Mouse (Mus musculus): Measurements from ENCODE around the gene Olfr853. TPM values are rescaled to one million over a fixed set of nuclear protein-coding genes. Genes with fewer than 3 reads are reported as not detected.

The Olfr853 gene
- polyA plus RNA-seq (2014; fragmentation: Nextera tagmentation; extraction: Ambion mirVana) = not detected in 2 replicates

GRCm38 (mm10) chr9:19540976-19541375 lies at the start of gene Olfr853:
Gene Olfr853, minus strand, starts transcription at chr9:19541076.
- Histone ChIP-seq H3K27me3 (ENCODE audit: control insufficient read depth, insufficient read depth, low read length) (no peaks in the 10 kb centered on the region), H3K4me1 (ENCODE audit: control insufficient read depth, insufficient read depth, low read length) (no peaks in the 10 kb centered on the region), H3K27ac (replicated peaks; ENCODE audit: low read depth, low read length) (no peak within 1 kb of the TSS), H3K36me3 (ENCODE audit: control insufficient read depth, insufficient read depth, low read length) (no peaks in the 10 kb centered on the region), H3K4me3 (replicated peaks; ENCODE audit: low read depth, low read length) (no peak within 1 kb of the TSS), H3K9me3 (ENCODE audit: control insufficient read depth, low read length) (peaks cover 23% of the 10 kb centered on the region), H3K4me2 (ENCODE audit: low read length) (no peak within 1 kb of the TSS), H3K9ac (replicated peaks; ENCODE audit: low read length) (no peak within 1 kb of the TSS)
- WGBS = 82% methylated on average over 1 of the region's 1 CpGs
- no peak for ATAC-seq (ENCODE audit: low FRiP score, low TSS enrichment)
- DNase-seq = no peak

- H3K27ac ChIP-seq (replicated peaks; ENCODE audit: low read depth, low read length) = no peak within 1 kb of the TSS
- H3K4me1 ChIP-seq (ENCODE audit: control insufficient read depth, insufficient read depth, low read length) = no peaks in the 10 kb centered on the region
- H3K4me2 ChIP-seq (ENCODE audit: low read length) = no peak within 1 kb of the TSS
- no peaks in the 10 kb centered on the region for H3K36me3 ChIP-seq (ENCODE audit: control insufficient read depth, insufficient read depth, low read length)
- H3K9ac ChIP-seq (replicated peaks; ENCODE audit: low read length) = no peak within 1 kb of the TSS
- DNase-seq (no peak), ATAC-seq (ENCODE audit: low FRiP score, low TSS enrichment) (no peak)
- no peak within 1 kb of the TSS for H3K4me3 ChIP-seq (replicated peaks; ENCODE audit: low read depth, low read length)
- no peaks in the 10 kb centered on the region for H3K27me3 ChIP-seq (ENCODE audit: control insufficient read depth, insufficient read depth, low read length)
- no peaks in the 10 kb centered on the region; the same call in 1 of the 2 replicates for H3K9me3 ChIP-seq (ENCODE audit: control insufficient read depth, low read length)
Observed at GRCm38 (mm10) chr9:19582317-19582716, 41.4 kb upstream of the Olfr853 start, which contains the start of gene Olfr855. Gene Olfr855, plus strand, starts transcription at chr9:19582617.

- no peaks in the 10 kb centered on the region for H3K36me3 ChIP-seq (ENCODE audit: control insufficient read depth, insufficient read depth, low read length)
- H3K4me3 ChIP-seq (replicated peaks; ENCODE audit: low read depth, low read length) = no peak within 1 kb of the TSS
- no peak for DNase-seq
- no peak for ATAC-seq (ENCODE audit: low FRiP score, low TSS enrichment)
- no peak within 1 kb of the TSS for H3K4me2 ChIP-seq (ENCODE audit: low read length)
- peaks cover 13% of the 10 kb centered on the region; the same call in 1 of the 2 replicates for H3K9me3 ChIP-seq (ENCODE audit: control insufficient read depth, low read length)
- no peak within 1 kb of the TSS for H3K9ac ChIP-seq (replicated peaks; ENCODE audit: low read length)
- no peaks in the 10 kb centered on the region for H3K27me3 ChIP-seq (ENCODE audit: control insufficient read depth, insufficient read depth, low read length)
- no peaks in the 10 kb centered on the region for H3K4me1 ChIP-seq (ENCODE audit: control insufficient read depth, insufficient read depth, low read length)
- 77% methylated on average over 1 of the region's 1 CpGs for WGBS
- H3K27ac ChIP-seq (replicated peaks; ENCODE audit: low read depth, low read length) = no peak within 1 kb of the TSS
Observed at GRCm38 (mm10) chr9:19567282-19567681, 26.4 kb upstream of the Olfr853 start, which contains the start of gene Olfr854. Gene Olfr854, minus strand, starts transcription at chr9:19567382.

GRCm38 (mm10) chr9:19492995-19493394 lies 47.9 kb downstream of the Olfr853 start, which contains the start of gene Olfr851:
Gene Olfr851, plus strand, starts transcription at chr9:19493295.
- Histone ChIP-seq H3K9me3 (ENCODE audit: control insufficient read depth, low read length) (peaks cover 23% of the 10 kb centered on the region), H3K4me3 (replicated peaks; ENCODE audit: low read depth, low read length) (no peak within 1 kb of the TSS), H3K4me2 (ENCODE audit: low read length) (no peak within 1 kb of the TSS), H3K4me1 (ENCODE audit: control insufficient read depth, insufficient read depth, low read length) (no peaks in the 10 kb centered on the region), H3K36me3 (ENCODE audit: control insufficient read depth, insufficient read depth, low read length) (no peaks in the 10 kb centered on the region), H3K9ac (replicated peaks; ENCODE audit: low read length) (no peak within 1 kb of the TSS), H3K27me3 (ENCODE audit: control insufficient read depth, insufficient read depth, low read length) (no peaks in the 10 kb centered on the region), H3K27ac (replicated peaks; ENCODE audit: low read depth, low read length) (no peak within 1 kb of the TSS)
- DNase-seq (no peak), ATAC-seq (ENCODE audit: low FRiP score, low TSS enrichment) (no peak)

Other genes starting within 250 kb of the Olfr853 start
- gene Olfr844, start 224.7 kb downstream of the Olfr853 start, polyA plus RNA-seq (2014; fragmentation: Nextera tagmentation; extraction: Ambion mirVana) = not detected in 2 replicates
- not detected in 2 replicates for gene Olfr845, start 204.6 kb downstream of the Olfr853 start, polyA plus RNA-seq (2014; fragmentation: Nextera tagmentation; extraction: Ambion mirVana)
- not detected in 2 replicates for gene Olfr846, start 177.1 kb downstream of the Olfr853 start, polyA plus RNA-seq (2014; fragmentation: Nextera tagmentation; extraction: Ambion mirVana)
- not detected in 2 replicates for gene Olfr847, start 162.4 kb downstream of the Olfr853 start, polyA plus RNA-seq (2014; fragmentation: Nextera tagmentation; extraction: Ambion mirVana)
- gene Olfr849, start 100.8 kb downstream of the Olfr853 start, polyA plus RNA-seq (2014; fragmentation: Nextera tagmentation; extraction: Ambion mirVana) = not detected in 2 replicates
- not detected in 2 replicates for gene Olfr850, start 62.8 kb downstream of the Olfr853 start, polyA plus RNA-seq (2014; fragmentation: Nextera tagmentation; extraction: Ambion mirVana)
- not detected in 2 replicates for gene Olfr851, start 47.8 kb downstream of the Olfr853 start, polyA plus RNA-seq (2014; fragmentation: Nextera tagmentation; extraction: Ambion mirVana)
- not detected in 2 replicates for gene Olfr854, start 26.3 kb upstream of the Olfr853 start, polyA plus RNA-seq (2014; fragmentation: Nextera tagmentation; extraction: Ambion mirVana)
- gene Olfr855, start 41.5 kb upstream of the Olfr853 start, polyA plus RNA-seq (2014; fragmentation: Nextera tagmentation; extraction: Ambion mirVana) = not detected in 2 replicates
- 29.4 and 46.5 TPM in 2 replicates for gene Zfp317, start 81.0 kb upstream of the Olfr853 start, polyA plus RNA-seq (2014; fragmentation: Nextera tagmentation; extraction: Ambion mirVana)
- not detected in 2 replicates for gene Olfr857, start 168.4 kb upstream of the Olfr853 start, polyA plus RNA-seq (2014; fragmentation: Nextera tagmentation; extraction: Ambion mirVana)
- not detected in 2 replicates for gene Olfr58, start 239.2 kb upstream of the Olfr853 start, polyA plus RNA-seq (2014; fragmentation: Nextera tagmentation; extraction: Ambion mirVana)

Measured in midbrain, embryonic 14.5 days (tissue).